Mouse (Mus musculus): Measurements from ENCODE around the gene Kcng4.

GRCm38 (mm10) chr8:119579096-119579495 is 56.4 kb downstream of the Kcng4 start:
- TF ChIP-seq CTCF (IDR thresholded peaks at IDR 0.05; ENCODE audit: low read depth) = no peak
- no peak for TF ChIP-seq EP300 (optimal IDR thresholded peaks at IDR 0.05)
